Mouse (Mus musculus): ENCODE measurements at regions not wholly inside any gene's neighbourhood (a gene's known extent, or its start where the extent isn't known, plus 50 kb on each side); places are given as distances from the start of the nearest gene placed in this dataset.

DNA sequence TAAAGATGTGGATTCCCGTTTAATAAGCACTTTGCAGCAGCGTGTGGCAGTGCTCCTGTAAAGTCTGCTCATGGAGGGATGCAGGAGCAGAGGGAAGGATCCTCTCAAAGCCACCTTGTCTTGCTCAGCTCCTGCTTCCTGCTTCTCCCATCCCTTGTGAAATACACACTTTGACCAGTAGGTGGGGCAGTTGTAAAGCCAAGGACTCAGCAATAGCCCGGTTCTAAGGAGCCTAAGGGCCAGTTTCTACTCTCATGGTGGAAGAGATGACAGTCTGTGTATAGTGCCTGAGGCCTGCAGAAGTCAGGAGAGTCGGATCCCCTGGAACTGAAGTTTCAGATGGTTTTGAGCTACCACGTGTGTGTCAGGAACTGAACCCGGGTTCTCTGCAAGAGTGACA is 272.0 kb downstream of the Drd1 start:
- no peak overlapping the region for H3K4me3 ChIP-seq
- 21% methylated on average over 6 of the region's 6 CpGs for WGBS
- H3K4me1 ChIP-seq: no peaks in the 10 kb centered on the region
- H3K36me3 ChIP-seq: no peaks in the 10 kb centered on the region
- H3K27ac ChIP-seq: no peak overlapping the region
- H3K27me3 ChIP-seq: peaks cover 36% of the 10 kb centered on the region
- H3K9me3 ChIP-seq: peaks cover 3% of the 10 kb centered on the region; the same call in 1 of the 2 replicates
- H3K9ac ChIP-seq: no peak overlapping the region
- no peak for ATAC-seq (ENCODE audit: insufficient number of reproducible peaks, insufficient read depth, low FRiP score, low TSS enrichment, low read depth)
- H3K4me2 ChIP-seq: no peak overlapping the region

DNA sequence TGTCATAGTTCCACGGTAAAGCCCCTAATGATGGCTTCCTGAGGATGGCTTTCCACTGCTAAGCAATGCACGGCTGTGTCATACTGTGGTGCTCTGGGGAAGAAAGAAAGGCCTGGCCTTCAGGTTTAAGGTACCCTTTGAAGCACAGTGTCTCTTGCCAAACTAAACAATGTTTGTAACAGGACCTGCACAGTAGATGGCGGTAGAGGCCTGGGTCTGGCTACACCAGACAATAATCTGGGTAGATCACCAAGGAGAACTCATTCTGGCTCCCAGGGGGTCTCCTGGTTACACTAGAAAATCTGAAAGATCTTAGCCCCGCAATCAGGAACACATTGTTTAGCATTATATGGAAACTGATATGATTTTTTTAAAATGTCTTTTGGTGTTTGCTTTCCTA is 276.4 kb downstream of the Drd1 start:
- no peaks in the 10 kb centered on the region for H3K36me3 ChIP-seq
- no peak overlapping the region for H3K4me3 ChIP-seq
- H3K27me3 ChIP-seq: peaks cover 34% of the 10 kb centered on the region
- ATAC-seq (ENCODE audit: insufficient number of reproducible peaks, insufficient read depth, low FRiP score, low TSS enrichment, low read depth): no peak
- H3K4me2 ChIP-seq: no peak overlapping the region
- H3K4me1 ChIP-seq: 0 out of 2 replicates have a peak, but pooled peaks cover 6% of the 10 kb centered on the region
- H3K9ac ChIP-seq: no peak overlapping the region
- H3K27ac ChIP-seq: no peak overlapping the region
- 36% methylated on average over 4 of the region's 4 CpGs for WGBS
- no peaks in the 10 kb centered on the region for H3K9me3 ChIP-seq

- ATAC-seq (ENCODE audit: insufficient number of reproducible peaks, insufficient read depth, low FRiP score, low TSS enrichment, low read depth): no peak
- Histone ChIP-seq H3K9ac (no peak overlapping the region), H3K4me2 (no peak overlapping the region), H3K27me3 (peaks cover 15% of the 10 kb centered on the region), H3K4me1 (0 out of 2 replicates have a peak, but pooled peaks cover 6% of the 10 kb centered on the region), H3K27ac (no peak overlapping the region), H3K4me3 (no peak overlapping the region), H3K36me3 (no peaks in the 10 kb centered on the region), H3K9me3 (no peaks in the 10 kb centered on the region)
- 40% methylated on average over 11 of the region's 11 CpGs for WGBS
These were observed 279.1 kb downstream of the Drd1 start for GRCm38 (mm10) chr13:53776421-53776820.

GRCm38 (mm10) chr13:53775687-53776086 is 279.8 kb downstream of the Drd1 start:
- 36% methylated on average over 5 of the region's 5 CpGs for WGBS
- no peak for ATAC-seq (ENCODE audit: insufficient number of reproducible peaks, insufficient read depth, low FRiP score, low TSS enrichment, low read depth)
- no peaks in the 10 kb centered on the region for H3K9me3 ChIP-seq

DNA sequence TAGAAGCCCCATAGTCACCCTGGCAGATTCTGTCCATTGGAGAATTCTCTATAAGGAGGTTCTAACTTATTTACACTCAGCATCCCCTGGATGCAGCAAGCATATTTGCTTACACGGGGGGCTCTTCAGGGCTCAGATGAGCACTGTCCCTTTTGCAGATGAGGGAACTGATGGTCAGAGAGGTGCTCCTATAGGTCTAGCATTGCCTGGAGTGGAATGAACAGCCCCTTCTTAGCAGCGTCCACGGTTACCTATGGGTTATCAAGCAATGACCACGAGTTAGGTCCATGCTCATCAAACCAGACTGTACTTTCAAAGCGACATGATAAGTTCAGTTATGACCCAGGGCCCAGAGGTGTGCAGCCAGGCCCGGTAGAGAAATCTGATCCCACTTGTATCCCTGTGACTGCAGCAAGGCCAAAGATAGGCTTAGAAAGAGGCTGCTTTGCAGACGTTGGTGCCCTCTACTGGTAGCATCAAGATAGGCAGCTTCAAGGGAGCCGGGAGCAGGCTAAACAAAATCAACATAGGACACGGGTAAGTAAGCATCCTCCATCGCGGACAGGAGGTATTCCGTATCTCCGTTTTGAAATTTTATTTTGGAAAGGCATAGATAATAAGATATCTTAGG is 290.8 kb downstream of the Drd1 start:
- ATAC-seq (ENCODE audit: insufficient number of reproducible peaks, insufficient read depth, low FRiP score, low TSS enrichment, low read depth): 0 out of 2 replicates have a peak, but pooled peaks have one; percentile 32
- no peak overlapping the region for H3K27ac ChIP-seq
- WGBS: 20% methylated on average over 13 of the region's 13 CpGs

More at GRCm38 (mm10) chr13:53775687-53776086, 279.8 kb downstream of the Drd1 start:
- Histone ChIP-seq H3K27me3 (peaks cover 9% of the 10 kb centered on the region), H3K4me1 (0 out of 2 replicates have a peak, but pooled peaks cover 6% of the 10 kb centered on the region), H3K27ac (no peak overlapping the region), H3K36me3 (no peaks in the 10 kb centered on the region), H3K9ac (no peak overlapping the region), H3K4me3 (no peak overlapping the region), H3K4me2 (no peak overlapping the region)

DNA sequence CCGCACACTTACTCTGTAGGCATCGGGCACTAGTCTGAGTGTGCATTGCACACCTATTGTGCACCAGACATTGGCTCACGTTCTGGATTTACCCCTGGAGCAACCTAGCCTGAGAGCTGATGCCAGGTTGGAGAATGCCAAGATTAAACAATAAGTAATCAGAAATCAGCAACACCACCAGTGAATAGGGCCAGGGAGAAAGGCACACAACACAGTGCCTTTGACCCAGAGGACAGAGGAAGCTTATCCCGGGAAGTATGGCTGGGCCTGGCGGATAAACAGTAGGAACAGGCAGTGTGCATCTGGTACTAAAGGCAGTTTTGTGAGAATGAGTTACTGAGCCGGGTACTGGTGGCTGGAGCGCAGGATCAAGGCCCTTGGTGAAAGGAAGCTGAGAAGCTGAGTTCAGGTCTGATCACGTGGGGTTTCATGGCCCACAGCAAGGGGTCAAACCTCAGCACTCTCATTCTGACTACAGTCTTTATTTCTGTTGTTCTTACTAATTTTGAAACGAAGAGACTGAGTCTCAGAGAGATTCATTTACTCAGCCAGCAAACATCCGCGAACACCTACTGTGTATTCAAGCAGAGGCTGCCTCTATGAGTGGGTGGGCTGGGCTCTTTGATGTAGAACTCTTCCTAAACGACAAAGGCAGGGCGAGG is 284.8 kb upstream of the Msx2 start:
- H3K4me1 ChIP-seq: peaks cover 37% of the 10 kb centered on the region
- 69% methylated on average over 13 of the region's 13 CpGs for WGBS
- no peak overlapping the region for H3K4me3 ChIP-seq
- no peaks in the 10 kb centered on the region for H3K9me3 ChIP-seq
- no peak overlapping the region for H3K27ac ChIP-seq
- peaks cover 24% of the 10 kb centered on the region for H3K27me3 ChIP-seq
- H3K4me2 ChIP-seq: no peak overlapping the region
- no peaks in the 10 kb centered on the region for H3K36me3 ChIP-seq
- no peak overlapping the region for H3K9ac ChIP-seq
- ATAC-seq (ENCODE audit: insufficient number of reproducible peaks, insufficient read depth, low FRiP score, low TSS enrichment, low read depth): no peak

More for the DNA sequence above, 290.8 kb downstream of the Drd1 start:
- no peaks in the 10 kb centered on the region for H3K36me3 ChIP-seq
- H3K27me3 ChIP-seq: peaks cover 22% of the 10 kb centered on the region
- H3K4me2 ChIP-seq: no peak overlapping the region
- 0 out of 2 replicates have a peak, but pooled peaks cover 3% of the 10 kb centered on the region for H3K4me1 ChIP-seq
- no peaks in the 10 kb centered on the region for H3K9me3 ChIP-seq
- no peak overlapping the region for H3K4me3 ChIP-seq
- no peak overlapping the region for H3K9ac ChIP-seq

DNA sequence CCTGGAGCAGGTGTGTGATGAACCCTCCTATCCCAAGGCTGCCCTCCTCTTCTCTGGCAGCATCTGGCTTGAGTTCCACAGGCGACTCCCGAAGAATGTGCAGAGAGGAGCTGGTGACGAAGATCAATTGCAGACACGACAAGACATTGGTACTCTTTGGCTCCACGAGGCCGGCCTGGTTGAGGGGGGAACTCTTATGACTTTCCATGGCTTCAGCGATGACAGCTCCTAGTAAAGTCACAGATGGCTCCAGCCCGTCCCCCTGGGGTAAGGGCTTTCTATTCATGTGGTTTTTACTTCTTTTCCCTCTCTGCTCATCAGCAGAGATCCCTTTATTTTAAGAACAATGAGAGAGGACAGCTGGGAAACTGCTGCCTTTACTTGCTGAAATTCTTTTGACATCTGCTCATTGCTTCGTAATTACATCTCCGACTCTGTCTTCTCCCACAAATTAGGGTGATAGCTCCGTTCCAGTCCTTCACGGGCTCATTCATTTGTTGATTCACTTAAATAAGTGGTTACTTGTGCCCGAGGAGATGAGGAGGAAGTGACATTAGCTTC is 284.2 kb upstream of the Msx2 start:
- WGBS: 25% methylated on average over 13 of the region's 13 CpGs

DNA sequence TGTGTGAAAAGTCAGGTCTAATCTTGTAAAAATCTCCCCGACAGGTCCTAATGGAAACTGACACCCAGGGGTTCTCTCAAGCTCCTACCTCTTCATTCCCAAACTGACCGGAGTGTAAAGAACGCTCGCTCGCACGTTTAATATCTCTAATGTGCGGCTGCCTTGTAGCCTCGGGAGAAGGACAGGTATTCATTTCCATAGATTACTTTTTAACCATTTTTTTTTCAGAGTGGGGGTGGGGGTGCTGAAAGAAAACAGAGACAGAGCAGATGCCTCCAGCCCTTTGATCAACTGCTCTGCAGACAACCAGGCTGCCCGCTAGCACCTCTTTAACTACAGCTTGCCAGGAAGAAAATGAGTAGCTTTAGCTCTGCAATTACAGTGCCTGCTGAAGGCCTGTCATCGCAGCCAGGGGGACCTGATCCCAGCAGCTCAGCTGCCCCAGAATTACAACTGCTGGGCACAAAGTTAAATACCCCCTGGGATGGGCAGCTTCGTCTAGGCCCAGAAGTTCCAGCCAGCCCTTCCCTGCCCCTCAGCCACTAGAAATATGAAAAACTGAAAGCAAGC is 282.3 kb upstream of the Msx2 start:
- Histone ChIP-seq H3K4me2 (peak overlapping the region; percentile 26), H3K9ac (0 out of 2 replicates have a peak overlapping the region, but pooled peaks have one; percentile 27), H3K9me3 (no peaks in the 10 kb centered on the region), H3K27me3 (peaks cover 24% of the 10 kb centered on the region; the same call in 1 of the 2 replicates), H3K36me3 (no peaks in the 10 kb centered on the region), H3K27ac (peak overlapping the region; percentile 51; the same call in 1 of the 2 replicates), H3K4me1 (peaks cover 37% of the 10 kb centered on the region), H3K4me3 (no peak overlapping the region)
- 30% methylated on average over 11 of the region's 11 CpGs for WGBS
- ATAC-seq (ENCODE audit: insufficient number of reproducible peaks, insufficient read depth, low FRiP score, low TSS enrichment, low read depth): no peak

More for the DNA sequence above, 284.2 kb upstream of the Msx2 start:
- peaks cover 37% of the 10 kb centered on the region for H3K4me1 ChIP-seq
- H3K27ac ChIP-seq: no peak overlapping the region
- no peak overlapping the region for H3K9ac ChIP-seq
- no peak overlapping the region for H3K4me3 ChIP-seq
- H3K4me2 ChIP-seq: no peak overlapping the region
- H3K9me3 ChIP-seq: no peaks in the 10 kb centered on the region
- no peak for ATAC-seq (ENCODE audit: insufficient number of reproducible peaks, insufficient read depth, low FRiP score, low TSS enrichment, low read depth)
- peaks cover 27% of the 10 kb centered on the region for H3K27me3 ChIP-seq
- H3K36me3 ChIP-seq: no peaks in the 10 kb centered on the region

- Histone ChIP-seq H3K27ac (no peak overlapping the region), H3K27me3 (peaks cover 24% of the 10 kb centered on the region; the same call in 1 of the 2 replicates), H3K4me3 (no peak overlapping the region), H3K36me3 (no peaks in the 10 kb centered on the region), H3K9ac (no peak overlapping the region), H3K4me1 (peaks cover 37% of the 10 kb centered on the region), H3K9me3 (no peaks in the 10 kb centered on the region), H3K4me2 (no peak overlapping the region)
- WGBS: 73% methylated on average over 6 of the region's 6 CpGs
- no peak for ATAC-seq (ENCODE audit: insufficient number of reproducible peaks, insufficient read depth, low FRiP score, low TSS enrichment, low read depth)
These were observed 280.2 kb upstream of the Msx2 start for GRCm38 (mm10) chr13:53753049-53753448.

- H3K9ac ChIP-seq: no peak overlapping the region
- 85% methylated on average over 6 of the region's 6 CpGs for WGBS
- H3K4me2 ChIP-seq: no peak overlapping the region
- H3K9me3 ChIP-seq: no peaks in the 10 kb centered on the region
- H3K4me1 ChIP-seq: 0 out of 2 replicates have a peak, but pooled peaks cover 6% of the 10 kb centered on the region
- no peaks in the 10 kb centered on the region; the same call in 1 of the 2 replicates for H3K27me3 ChIP-seq
- no peak overlapping the region for H3K4me3 ChIP-seq
- no peak for ATAC-seq (ENCODE audit: insufficient number of reproducible peaks, insufficient read depth, low FRiP score, low TSS enrichment, low read depth)
- no peaks in the 10 kb centered on the region for H3K36me3 ChIP-seq
- no peak overlapping the region for H3K27ac ChIP-seq
These were observed 268.1 kb upstream of the Msx2 start for GRCm38 (mm10) chr13:53740981-53741380.

GRCm38 (mm10) chr13:53739127-53739526 is 266.3 kb upstream of the Msx2 start:
- 76% methylated on average over 3 of the region's 3 CpGs for WGBS
- Histone ChIP-seq H3K36me3 (no peaks in the 10 kb centered on the region), H3K27ac (no peak overlapping the region), H3K4me1 (peaks cover 6% of the 10 kb centered on the region; the same call in 1 of the 2 replicates), H3K4me2 (no peak overlapping the region), H3K4me3 (no peak overlapping the region), H3K9me3 (no peaks in the 10 kb centered on the region), H3K27me3 (no peaks in the 10 kb centered on the region; the same call in 1 of the 2 replicates), H3K9ac (no peak overlapping the region)
- ATAC-seq (ENCODE audit: insufficient number of reproducible peaks, insufficient read depth, low FRiP score, low TSS enrichment, low read depth): no peak

All from embryonic facial prominence, embryonic 13.5 days (tissue).